8 mouse cellular contexts compared by ENCODE assay signal in the genomic region with DNA sequence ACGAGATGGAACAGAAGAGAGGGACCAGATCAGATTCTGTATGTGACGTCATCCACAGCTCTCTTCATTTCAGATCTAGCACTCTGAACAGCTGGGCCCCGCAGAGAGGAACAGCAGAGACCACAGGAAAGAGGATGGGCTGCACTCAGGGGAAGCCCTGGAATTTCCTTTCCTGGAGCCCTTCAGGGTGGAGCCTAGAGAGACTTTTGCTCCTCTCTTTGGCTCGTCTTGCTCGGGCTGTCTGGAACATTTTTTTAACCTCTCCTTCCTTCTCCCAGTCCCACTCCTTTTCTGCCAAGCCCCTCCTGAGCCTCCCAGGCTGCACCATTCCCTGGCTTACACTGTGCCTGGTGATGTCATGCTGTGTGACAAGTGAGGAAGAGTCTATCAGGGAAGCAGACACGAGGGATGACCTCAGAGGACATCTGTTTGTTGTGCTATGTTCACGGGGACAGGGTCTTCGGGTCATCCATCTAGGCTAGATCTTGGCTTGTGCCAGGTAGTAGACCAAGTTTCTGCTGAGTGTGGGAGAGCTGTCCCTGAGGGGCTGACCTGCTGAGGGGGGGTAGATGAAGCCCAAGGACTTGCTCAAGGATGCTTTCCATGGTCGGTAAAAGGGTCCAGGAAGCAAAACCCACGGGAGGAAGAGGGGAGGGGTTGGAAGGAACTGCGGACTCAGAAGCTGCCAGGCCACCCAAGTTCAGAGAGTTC.
DNase-seq lines count a peak whose midpoint lies in the region; ATAC-seq and TF ChIP-seq lines count a peak whose summit lies in the region.

No protein-coding gene starts in this region.

- intact Hi-C loops in heart, postnatal 10 days (cut with DNase I) = no loop called here

- TF ChIP-seq EP300 in stomach, postnatal 0 days (optimal IDR thresholded peaks at IDR 0.05) = no peak

- DNase-seq in hindbrain, embryonic 10.5 days (ENCODE audit: low spot score) = no peak
- no peak for DNase-seq in hindbrain, embryonic 11.5 days (ENCODE audit: low spot score)
- DNase-seq in brain, embryonic 14.5 days (ENCODE audit: low read depth) = peak; percentile 38
- DNase-seq in heart, postnatal 10 days = peak; percentile 82 to 84
- DNase-seq in limb, embryonic 14.5 days (ENCODE audit: low spot score) = peak; percentile 57
- DNase-seq in stomach, postnatal 0 days (ENCODE audit: low spot score) = no peak
- no peak for DNase-seq in left cerebral cortex, adult 18-20 months (ENCODE audit: low spot score in 2 of 2)

- no peak for TF ChIP-seq CTCF in brain, embryonic 14.5 days (IDR thresholded peaks at IDR 0.05; ENCODE audit: borderline replicate concordance, extremely low read depth, insufficient read depth, insufficient read length)
- TF ChIP-seq CTCF in stomach, postnatal 0 days (IDR thresholded peaks at IDR 0.05; ENCODE audit: low read depth) = no peak

- H3K4me2 ChIP-seq in hindbrain, embryonic 11.5 days (replicated peaks; ENCODE audit: low read depth, low read length) = no peak overlapping the region
- no peak overlapping the region for H3K4me2 ChIP-seq in limb, embryonic 14.5 days (replicated peaks; ENCODE audit: low read depth, low read length, severe bottlenecking)
- H3K4me2 ChIP-seq in stomach, postnatal 0 days (replicated peaks; ENCODE audit: low read depth) = no peak overlapping the region

- H3K4me3 ChIP-seq in hindbrain, embryonic 10.5 days = no peak overlapping the region
- H3K4me3 ChIP-seq in hindbrain, embryonic 11.5 days (ENCODE audit: low read depth, low read length) = no peak overlapping the region
- H3K4me3 ChIP-seq in limb, embryonic 14.5 days (replicated peaks; ENCODE audit: low read length) = no peak overlapping the region
- H3K4me3 ChIP-seq in stomach, postnatal 0 days (ENCODE audit: low read depth, low read length) = no peak overlapping the region

- no peaks in the 10 kb centered on the region for H3K36me3 ChIP-seq in hindbrain, embryonic 10.5 days
- no peaks in the 10 kb centered on the region for H3K36me3 ChIP-seq in hindbrain, embryonic 11.5 days (ENCODE audit: control insufficient read depth, insufficient read depth, low read length)
- no peaks in the 10 kb centered on the region for H3K36me3 ChIP-seq in limb, embryonic 14.5 days (ENCODE audit: control insufficient read depth, insufficient read depth, low read length)
- no peaks in the 10 kb centered on the region for H3K36me3 ChIP-seq in stomach, postnatal 0 days (ENCODE audit: control insufficient read depth, insufficient read depth, low read length)

- peaks cover 27% of the 10 kb centered on the region for H3K4me1 ChIP-seq in hindbrain, embryonic 10.5 days (replicated peaks)
- no peaks in the 10 kb centered on the region for H3K4me1 ChIP-seq in hindbrain, embryonic 11.5 days (replicated peaks; ENCODE audit: control insufficient read depth, insufficient read depth, low read length)
- peaks cover 15% of the 10 kb centered on the region for H3K4me1 ChIP-seq in limb, embryonic 14.5 days (ENCODE audit: control insufficient read depth, insufficient read depth, low read length)
- no peaks in the 10 kb centered on the region for H3K4me1 ChIP-seq in stomach, postnatal 0 days (replicated peaks; ENCODE audit: control insufficient read depth, insufficient read depth)

- no peak for TF ChIP-seq POLR2A in brain, embryonic 14.5 days (IDR thresholded peaks at IDR 0.05; ENCODE audit: borderline replicate concordance, extremely low read depth, insufficient read depth, insufficient read length, poor library complexity, severe bottlenecking)
- no peak for TF ChIP-seq POLR2A in limb, embryonic 14.5 days (IDR thresholded peaks at IDR 0.05; ENCODE audit: borderline replicate concordance, extremely low read depth, insufficient read depth, insufficient read length)

- WGBS in hindbrain, embryonic 10.5 days = 54% methylated on average over 11 of the region's 11 CpGs
- WGBS in hindbrain, embryonic 11.5 days = 48% methylated on average over 11 of the region's 11 CpGs
- WGBS in limb, embryonic 14.5 days = 37% methylated on average over 11 of the region's 11 CpGs
- 23% methylated on average over 11 of the region's 11 CpGs for WGBS in stomach, postnatal 0 days

- no peaks in the 10 kb centered on the region for H3K9me3 ChIP-seq in hindbrain, embryonic 10.5 days
- H3K9me3 ChIP-seq in hindbrain, embryonic 11.5 days (ENCODE audit: control insufficient read depth, low read length) = no peaks in the 10 kb centered on the region
- H3K9me3 ChIP-seq in limb, embryonic 14.5 days (ENCODE audit: control insufficient read depth, low read length) = no peaks in the 10 kb centered on the region
- no peaks in the 10 kb centered on the region for H3K9me3 ChIP-seq in stomach, postnatal 0 days (ENCODE audit: control insufficient read depth, low read length)

- peak overlapping the region; percentile 37 for H3K27ac ChIP-seq in hindbrain, embryonic 10.5 days
- H3K27ac ChIP-seq in hindbrain, embryonic 11.5 days (ENCODE audit: low read depth, low read length) = no peak overlapping the region
- no peak overlapping the region for H3K27ac ChIP-seq in limb, embryonic 14.5 days (replicated peaks; ENCODE audit: low read depth, low read length)
- no peak overlapping the region for H3K27ac ChIP-seq in stomach, postnatal 0 days (replicated peaks)

- ATAC-seq in hindbrain, embryonic 11.5 days (ENCODE audit: low FRiP score) = no peak
- ATAC-seq in limb, embryonic 14.5 days (ENCODE audit: low FRiP score, low read depth) = peak; percentile 68
- ATAC-seq in stomach, postnatal 0 days (ENCODE audit: low FRiP score, low TSS enrichment) = peak; percentile 81
- no peak for ATAC-seq in megakaryocyte-erythroid progenitor cell, adult 5-6 weeks (replicated peaks; ENCODE audit: low FRiP score, low TSS enrichment, poor library complexity, severe bottlenecking)

- H3K9ac ChIP-seq in hindbrain, embryonic 11.5 days (ENCODE audit: low read depth, low read length) = no peak overlapping the region
- H3K9ac ChIP-seq in limb, embryonic 14.5 days (ENCODE audit: low read depth, low read length, severe bottlenecking) = no peak overlapping the region
- H3K9ac ChIP-seq in stomach, postnatal 0 days (ENCODE audit: low read length) = no peak overlapping the region

- no peaks in the 10 kb centered on the region for H3K27me3 ChIP-seq in hindbrain, embryonic 10.5 days (ENCODE audit: insufficient read depth, poor library complexity, severe bottlenecking)
- H3K27me3 ChIP-seq in hindbrain, embryonic 11.5 days (ENCODE audit: control insufficient read depth, insufficient read depth, low read length) = no peaks in the 10 kb centered on the region
- no peaks in the 10 kb centered on the region for H3K27me3 ChIP-seq in limb, embryonic 14.5 days (ENCODE audit: control insufficient read depth, insufficient read depth, low read length)
- H3K27me3 ChIP-seq in stomach, postnatal 0 days (ENCODE audit: control insufficient read depth, insufficient read depth, low read length) = no peaks in the 10 kb centered on the region

Comparison
In these comparisons a context has a peak if more than half of its experiments do, and no peak if none do; other contexts are left out.
1. DNase-seq: peak in brain, embryonic 14.5 days (single experiment), heart, postnatal 10 days (2 of 2) and limb, embryonic 14.5 days (single experiment); none in hindbrain, embryonic 10.5 days (single experiment), hindbrain, embryonic 11.5 days (single experiment), stomach, postnatal 0 days (single experiment) and left cerebral cortex, adult 18-20 months (0 of 2).
2. ATAC-seq: peak in limb, embryonic 14.5 days (single experiment) and stomach, postnatal 0 days (single experiment); none in hindbrain, embryonic 11.5 days (single experiment) and megakaryocyte-erythroid progenitor cell, adult 5-6 weeks (single experiment).